9 mouse cellular contexts compared by ENCODE assay signal in genomic region chr3:109340274-109341070, GRCm38 (mm10). TPM values are rescaled to one million over a fixed set of nuclear protein-coding genes. Genes with fewer than 3 reads are reported as not detected.
DNase-seq lines count a peak whose midpoint lies in the region; ATAC-seq and TF ChIP-seq lines count a peak whose summit lies in the region.
"Had no signal": no experiment of that assay in that cellular context is flagged by ENCODE, and none has a peak within 500 bp of the region (broad histone marks: within the 10 kb centered on the region; RNA-seq: fewer than 3 reads in every experiment).

Gene Vav3 (plus strand): TSS chr3:109340653.

- H3K27ac ChIP-seq in heart, embryonic 15.5 days: peak within 1 kb of the TSS; percentile 91
- peak within 1 kb of the TSS; percentile 81 for H3K27ac ChIP-seq in liver, postnatal 0 days (ENCODE audit: low read depth)
- peak within 1 kb of the TSS; percentile 82 for H3K27ac ChIP-seq in neural tube, embryonic 12.5 days
- peak within 1 kb of the TSS; percentile 72 for H3K27ac ChIP-seq in stomach, embryonic 16.5 days (ENCODE audit: low read length)

- H3K27me3 ChIP-seq in erythroblast, embryonic 14.5 days (ENCODE audit: control insufficient read depth): peaks cover 44% of the 10 kb centered on the region
- no peaks in the 10 kb centered on the region for H3K27me3 ChIP-seq in heart, embryonic 15.5 days
- peaks cover 18% of the 10 kb centered on the region for H3K27me3 ChIP-seq in liver, postnatal 0 days (ENCODE audit: insufficient read depth, low read length)
- H3K27me3 ChIP-seq in neural tube, embryonic 12.5 days (replicated peaks): no peaks in the 10 kb centered on the region
- no peaks in the 10 kb centered on the region for H3K27me3 ChIP-seq in stomach, embryonic 16.5 days (ENCODE audit: control insufficient read depth, insufficient read depth, low read length)

- no peaks in the 10 kb centered on the region for H3K9me3 ChIP-seq in erythroblast, embryonic 14.5 days (ENCODE audit: control insufficient read depth, low read length)
- H3K9me3 ChIP-seq in heart, embryonic 15.5 days (replicated peaks): no peaks in the 10 kb centered on the region
- no peaks in the 10 kb centered on the region for H3K9me3 ChIP-seq in liver, postnatal 0 days (ENCODE audit: low read length)
- H3K9me3 ChIP-seq in neural tube, embryonic 12.5 days: no peaks in the 10 kb centered on the region
- no peaks in the 10 kb centered on the region for H3K9me3 ChIP-seq in stomach, embryonic 16.5 days (replicated peaks; ENCODE audit: control insufficient read depth, low read length)

- WGBS in heart, embryonic 15.5 days: under 1% methylated on average over 83 of the region's 92 CpGs
- WGBS in liver, postnatal 0 days (ENCODE audit: insufficient replicate concordance): 1% methylated on average over 41 of the region's 92 CpGs
- under 1% methylated on average over 92 of the region's 92 CpGs for WGBS in neural tube, embryonic 12.5 days
- under 1% methylated on average over 89 of the region's 92 CpGs for WGBS in stomach, embryonic 16.5 days

- H3K4me3 ChIP-seq in erythroblast, embryonic 14.5 days (replicated peaks): peak within 1 kb of the TSS; percentile 45
- H3K4me3 ChIP-seq in heart, embryonic 15.5 days: peak within 1 kb of the TSS; percentile 88
- peak within 1 kb of the TSS; percentile 66 for H3K4me3 ChIP-seq in liver, postnatal 0 days (ENCODE audit: low read depth, low read length)
- peak within 1 kb of the TSS; percentile 74 for H3K4me3 ChIP-seq in neural tube, embryonic 12.5 days
- H3K4me3 ChIP-seq in stomach, embryonic 16.5 days (replicated peaks; ENCODE audit: low read length): peak within 1 kb of the TSS; percentile 71

- no peaks in the 10 kb centered on the region for H3K36me3 ChIP-seq in erythroblast, embryonic 14.5 days (ENCODE audit: control insufficient read depth)
- H3K36me3 ChIP-seq in heart, embryonic 15.5 days: no peaks in the 10 kb centered on the region
- H3K36me3 ChIP-seq in liver, postnatal 0 days (replicated peaks; ENCODE audit: insufficient read depth, low read length): no peaks in the 10 kb centered on the region
- no peaks in the 10 kb centered on the region for H3K36me3 ChIP-seq in neural tube, embryonic 12.5 days
- H3K36me3 ChIP-seq in stomach, embryonic 16.5 days (ENCODE audit: control insufficient read depth, insufficient read depth, low read length): no peaks in the 10 kb centered on the region
- H3K36me3 ChIP-seq: G1E had no signal

- H3K9ac ChIP-seq in heart, embryonic 15.5 days: peak within 1 kb of the TSS; percentile 74
- peak within 1 kb of the TSS; percentile 61 for H3K9ac ChIP-seq in liver, postnatal 0 days (replicated peaks)
- peak within 1 kb of the TSS; percentile 83 for H3K9ac ChIP-seq in neural tube, embryonic 12.5 days
- peak within 1 kb of the TSS; percentile 75 for H3K9ac ChIP-seq in stomach, embryonic 16.5 days (ENCODE audit: low read length)

- peak; percentile 32 for DNase-seq in layer of hippocampus, adult 11-12 months (ENCODE audit: low spot score)
- DNase-seq in layer of hippocampus, adult 9-10 months (ENCODE audit: low spot score): no peak
- DNase-seq in kidney, postnatal 14 days: peak; percentile 78
- peak; percentile 67 for DNase-seq in liver, postnatal 0 days

- peak within 1 kb of the TSS; percentile 86 for H3K4me2 ChIP-seq in heart, embryonic 15.5 days
- peak within 1 kb of the TSS; percentile 86 for H3K4me2 ChIP-seq in liver, postnatal 0 days (ENCODE audit: low read depth, low read length)
- peak within 1 kb of the TSS; percentile 83 for H3K4me2 ChIP-seq in neural tube, embryonic 12.5 days (replicated peaks)
- H3K4me2 ChIP-seq in stomach, embryonic 16.5 days (ENCODE audit: low read depth, low read length): peak within 1 kb of the TSS; percentile 90

- ATAC-seq in heart, embryonic 15.5 days (replicated peaks; ENCODE audit: insufficient number of reproducible peaks, insufficient read depth, low FRiP score, low read depth): peak; percentile 84
- peak; percentile 76 for ATAC-seq in liver, postnatal 0 days
- peak; percentile 95 for ATAC-seq in neural tube, embryonic 12.5 days (ENCODE audit: low FRiP score, low read depth)
- ATAC-seq in stomach, embryonic 16.5 days (ENCODE audit: insufficient read depth, low FRiP score): peak; percentile 90

- TF ChIP-seq CTCF in liver, postnatal 0 days (IDR thresholded peaks at IDR 0.05; ENCODE audit: low read depth): no peak

- no peak for TF ChIP-seq EP300 in liver, postnatal 0 days (IDR thresholded peaks at IDR 0.05; ENCODE audit: low read depth)

- H3K4me1 ChIP-seq in erythroblast, embryonic 14.5 days (ENCODE audit: control insufficient read depth): peaks cover 5% of the 10 kb centered on the region
- H3K4me1 ChIP-seq in heart, embryonic 15.5 days (replicated peaks): peaks cover 5% of the 10 kb centered on the region; the same call in 1 of the 2 replicates
- H3K4me1 ChIP-seq in liver, postnatal 0 days (ENCODE audit: insufficient read depth): peaks cover 5% of the 10 kb centered on the region; the same call in 1 of the 2 replicates
- no peaks in the 10 kb centered on the region; the same call in 1 of the 2 replicates for H3K4me1 ChIP-seq in neural tube, embryonic 12.5 days
- peaks cover 10% of the 10 kb centered on the region for H3K4me1 ChIP-seq in stomach, embryonic 16.5 days (ENCODE audit: control insufficient read depth, insufficient read depth, low read length)

RNA-seq across cellular contexts. Expression of gene Vav3, which starts in this region (rescaled TPM):
- polyA plus RNA-seq in erythroblast, embryonic 14.5 days (2012): not detected in 2 replicates
- polyA plus RNA-seq in heart, embryonic 15.5 days (2015; fragmentation: Nextera tagmentation; extraction: Ambion mirVana): 7.4 and 9.6 TPM in 2 replicates
- polyA plus RNA-seq in liver, postnatal 0 days (2015; fragmentation: Nextera tagmentation; extraction: Ambion mirVana): 4.0 and 4.4 TPM in 2 replicates
- polyA plus RNA-seq in neural tube, embryonic 12.5 days (2016; fragmentation: Nextera tagmentation; extraction: Ambion mirVana): 23.1 and 23.6 TPM in 2 replicates
- 20.5 and 27.0 TPM in 2 replicates for polyA plus RNA-seq in stomach, embryonic 16.5 days (2015; fragmentation: Nextera tagmentation; extraction: Ambion mirVana)
- polyA plus RNA-seq: G1E had no signal
